Mouse (Mus musculus) frontal cortex, postnatal 25 days (tissue): ENCODE measurements at regions not wholly inside any gene's neighbourhood (a gene's known extent, or its start where the extent isn't known, plus 50 kb on each side); places are given as distances from the start of the nearest gene placed in this dataset.

ENCODE experiments used
- DNase-seq, 2 experiments: peaks; one replicate each; pipeline ENCODE4 v3.0.0; 2022; ENCODE audit warnings: low spot score in 2 of 2

DNA sequence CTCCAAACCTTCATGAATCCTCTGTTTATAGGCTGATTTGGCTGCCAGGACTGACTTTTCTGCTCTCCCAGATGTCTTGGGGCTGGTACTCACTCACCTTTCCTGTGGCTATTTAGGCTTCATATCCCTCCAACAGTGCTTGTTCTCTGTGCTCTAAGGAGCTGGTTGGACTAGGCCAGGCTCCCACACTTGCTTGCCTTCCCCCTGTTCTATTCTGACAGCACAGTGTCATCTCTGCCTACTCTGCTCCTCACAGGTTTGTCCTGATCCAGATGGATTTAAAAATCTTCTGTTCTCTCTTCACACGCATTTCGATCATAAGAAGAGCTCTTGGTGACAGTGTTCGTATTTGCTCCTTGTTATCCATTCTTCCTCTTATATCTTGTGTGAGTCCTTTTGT lies 134.7 kb upstream of the N4bp1 start:
- DNase-seq: no peak

DNA sequence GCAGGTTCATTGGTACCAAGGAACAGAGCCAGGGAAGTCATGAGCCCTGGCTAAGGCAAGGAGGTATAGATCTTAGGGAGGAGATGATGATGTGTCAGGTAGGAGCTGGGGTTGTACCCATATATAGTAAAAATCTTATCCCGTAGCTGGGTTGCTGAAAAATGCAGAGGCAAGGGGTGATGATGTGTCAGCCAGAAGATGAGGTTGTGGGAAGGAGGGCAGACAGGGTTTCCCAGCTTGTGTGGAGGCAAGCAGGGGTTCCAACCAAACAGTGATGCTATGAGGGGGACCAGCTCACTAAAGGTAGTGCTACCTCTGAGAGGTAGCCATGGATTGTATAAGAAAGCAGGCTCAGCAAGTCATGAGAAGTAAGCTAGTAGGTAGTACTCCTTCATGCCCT lies 90.5 kb upstream of the N4bp1 start:
- no peak for DNase-seq

DNA sequence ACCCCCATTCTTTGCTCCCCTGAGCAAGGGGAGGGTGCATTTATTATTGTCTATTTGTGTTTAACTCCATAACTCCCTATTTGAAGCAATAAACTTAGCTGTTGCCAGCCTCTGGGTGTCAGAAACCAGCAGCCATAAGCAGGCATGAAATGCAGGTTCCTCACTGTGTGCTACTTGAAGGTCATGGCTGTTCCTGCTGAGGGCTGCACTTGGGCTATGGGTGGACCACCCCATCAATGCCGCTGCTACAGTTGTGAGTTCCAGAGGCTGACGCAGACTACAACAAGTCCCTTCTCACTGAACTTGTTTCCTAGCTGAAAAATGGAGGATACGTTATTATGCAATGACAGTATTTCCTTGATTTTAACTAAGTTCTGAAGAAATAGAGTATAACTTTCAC lies 86.7 kb upstream of the N4bp1 start:
- no peak for DNase-seq

DNA sequence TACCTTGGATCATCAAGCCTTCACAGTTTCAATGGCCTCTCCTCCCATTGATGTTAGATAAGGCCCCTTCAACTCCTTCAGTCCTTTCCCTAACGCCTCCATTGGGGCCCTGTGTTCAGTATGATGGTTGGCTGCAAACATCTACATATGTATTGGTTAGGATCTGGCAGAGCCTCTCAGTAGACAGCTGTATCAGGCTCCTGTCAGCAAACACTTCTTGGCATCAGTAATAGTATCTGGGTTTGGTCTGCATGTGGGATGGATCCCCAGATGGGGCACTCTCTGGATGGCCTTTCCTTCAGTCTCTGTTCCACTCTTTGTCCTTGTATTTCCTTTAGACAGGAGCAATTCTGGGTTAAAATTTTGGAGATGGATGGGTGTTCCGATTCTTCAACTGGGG lies 84.0 kb upstream of the N4bp1 start:
- DNase-seq: no peak

- no peak for DNase-seq
Measured at GRCm38 (mm10) chr8:86967891-86968311, 82.8 kb upstream of the N4bp1 start.

GRCm38 (mm10) chr8:86961218-86962195 lies 76.4 kb upstream of the N4bp1 start:
- DNase-seq: no peak
